Mouse (Mus musculus) Patski (cell line): Measurements from ENCODE around the gene Apon. TPM values are rescaled to one million over a fixed set of nuclear protein-coding genes. Genes with fewer than 3 reads are reported as not detected.
A peak's percentile ranks its signal among the peaks of the same experiment; 100 is the strongest.
"Not testable (repeated sequence)": the region's sequence is repeated elsewhere in the genome, so short reads cannot be mapped to it uniquely, and the experiment has no call there.

ENCODE experiments used
- ATAC-seq: fragments of 100-300 bp; one replicate; pipeline ENCODE4 v1.8.0; 2021
- CTCF ChIA-PET: fragments of 350-600 bp; sonication (Branson Sonifier 250); formaldehyde crosslinking; loops from one replicate; lab custom pipeline; 2022; ENCODE audit warnings: inconsistent platforms; lab: Charles Lee
- POLR2A ChIA-PET: fragments of 350-600 bp; sonication (Branson Sonifier 250); formaldehyde crosslinking; loops from one replicate; lab custom pipeline; 2022; ENCODE audit warnings: antibody characterized with exemption, inconsistent platforms; lab: Charles Lee
- DNase-seq: peaks from one replicate; pipeline ENCODE4 v3.0.0-alpha.2; 2011; ENCODE audit warnings: low read depth, low spot score
- H3K27me3 ChIP-seq: fragments of 371-371 bp; one replicate; pipeline ENCODE4 v1.5.1; 2021
- CTCF ChIP-seq: fragments of 100-300 bp; IDR thresholded peaks from one replicate; pipeline ENCODE4 v1.5.1; 2021
- in situ Hi-C: fragments of 300-500 bp; cut with MboI; formaldehyde crosslinking; loops from 3 replicates; pipeline ENCODE4 v1.11.1; 2018; ENCODE audit warnings: low pct_unique_long_range_greater_than_20kb, mixed read lengths
- polyA plus RNA-seq: library from polyadenylated mRNA; unstranded; gene quantifications from one replicate; pipeline ENCODE4 v1.2.3, GENCODE M21; 2021

Apon gene
- polyA plus RNA-seq: 1.4 TPM

DNA sequence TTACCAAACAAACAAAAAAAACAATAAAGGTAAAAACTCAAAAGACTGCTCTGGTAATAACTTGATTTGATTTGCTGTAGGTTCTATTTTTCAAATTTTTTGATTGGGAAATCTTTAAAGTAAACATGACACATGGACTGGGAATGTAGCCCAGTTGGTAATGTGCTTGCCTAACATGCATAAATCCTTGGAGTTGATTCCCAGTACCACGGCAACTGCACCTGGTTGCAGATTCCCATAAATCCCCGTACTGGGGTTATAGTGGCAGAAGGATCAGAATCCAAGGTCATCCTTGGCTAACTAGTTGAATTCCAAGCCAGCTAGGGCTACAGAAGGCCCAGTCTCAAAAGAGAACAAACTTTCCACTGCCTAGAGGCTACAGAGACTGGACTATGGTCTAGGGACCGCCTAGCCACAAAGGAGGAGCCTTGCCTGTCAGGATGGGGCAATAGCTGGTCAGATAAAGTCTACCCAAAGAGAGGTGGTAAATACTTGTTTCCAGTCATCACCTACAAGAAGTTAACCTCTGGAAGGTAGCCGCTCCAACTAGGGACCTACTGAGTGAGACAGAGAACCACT is at the start of gene Apon:
Apon (plus strand) TSS at position 420 of the 579 bp plus-strand sequence.
- ChIA-PET POLR2A (no interaction called here), CTCF (interaction anchor here (1.5 to 1.6 kb wide), 2 partner anchors 11 to 16 kb away, joined by 4 to 7 read pairs; partner anchors contain the start of gene Stat2)
- no peaks in the 10 kb centered on the region for H3K27me3 ChIP-seq
- in situ Hi-C loops: no loop called here
- no peak for TF ChIP-seq CTCF
- ATAC-seq (no peak), DNase-seq (peak; percentile 69)

DNA sequence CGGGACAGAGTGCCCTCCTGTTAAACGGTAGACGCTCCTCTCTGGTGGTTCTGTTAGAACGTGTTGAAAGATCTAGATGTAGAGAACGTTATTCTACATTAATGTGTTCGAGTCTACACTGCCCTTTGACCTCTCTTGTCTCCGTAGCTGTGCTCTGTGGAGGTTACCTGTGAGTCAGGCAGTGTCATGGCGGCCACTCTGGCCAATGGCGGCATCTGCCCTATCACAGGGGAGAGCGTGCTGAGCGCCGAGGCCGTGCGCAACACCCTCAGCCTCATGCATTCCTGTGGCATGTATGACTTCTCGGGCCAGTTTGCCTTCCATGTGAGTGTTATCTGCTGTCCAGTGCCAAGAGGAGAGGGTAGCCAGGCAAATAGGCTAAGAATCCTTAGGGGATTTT is 49.0 kb upstream of the Apon start:
- H3K27me3 ChIP-seq: no peaks in the 10 kb centered on the region
- in situ Hi-C loops: no loop called here
- POLR2A ChIA-PET: no interaction called here
- no peak for TF ChIP-seq CTCF
- CTCF ChIA-PET: no interaction called here
- ATAC-seq (no peak), DNase-seq (no peak)

DNA sequence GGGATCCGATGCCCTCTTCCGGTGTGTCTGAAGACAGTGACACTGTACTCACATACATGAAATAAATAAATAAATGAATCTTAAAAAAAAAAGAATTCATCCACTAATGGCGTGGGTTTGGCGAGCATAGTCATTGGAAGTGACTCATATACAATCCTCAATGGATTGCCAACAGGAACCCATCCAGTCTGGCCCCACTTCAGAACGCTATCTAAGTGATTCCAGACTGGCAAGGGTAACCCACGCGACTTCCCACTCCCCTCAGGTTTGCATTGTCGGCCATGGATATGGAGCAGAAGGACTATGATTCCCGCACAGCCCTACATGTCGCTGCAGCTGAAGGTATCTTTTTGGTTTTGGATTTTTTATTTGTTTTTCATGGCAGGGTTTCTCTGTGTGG is 45.6 kb upstream of the Apon start:
- TF ChIP-seq CTCF: no peak
- H3K27me3 ChIP-seq: peaks cover 3% of the 10 kb centered on the region
- ATAC-seq (no peak), DNase-seq (no peak)
- CTCF ChIA-PET: no interaction called here
- POLR2A ChIA-PET: interaction anchor here (0.6 kb wide), 1 partner anchor 72 kb away, joined by 3 read pairs; no protein-coding TSS in a partner anchor
- in situ Hi-C loops: no loop called here

DNA sequence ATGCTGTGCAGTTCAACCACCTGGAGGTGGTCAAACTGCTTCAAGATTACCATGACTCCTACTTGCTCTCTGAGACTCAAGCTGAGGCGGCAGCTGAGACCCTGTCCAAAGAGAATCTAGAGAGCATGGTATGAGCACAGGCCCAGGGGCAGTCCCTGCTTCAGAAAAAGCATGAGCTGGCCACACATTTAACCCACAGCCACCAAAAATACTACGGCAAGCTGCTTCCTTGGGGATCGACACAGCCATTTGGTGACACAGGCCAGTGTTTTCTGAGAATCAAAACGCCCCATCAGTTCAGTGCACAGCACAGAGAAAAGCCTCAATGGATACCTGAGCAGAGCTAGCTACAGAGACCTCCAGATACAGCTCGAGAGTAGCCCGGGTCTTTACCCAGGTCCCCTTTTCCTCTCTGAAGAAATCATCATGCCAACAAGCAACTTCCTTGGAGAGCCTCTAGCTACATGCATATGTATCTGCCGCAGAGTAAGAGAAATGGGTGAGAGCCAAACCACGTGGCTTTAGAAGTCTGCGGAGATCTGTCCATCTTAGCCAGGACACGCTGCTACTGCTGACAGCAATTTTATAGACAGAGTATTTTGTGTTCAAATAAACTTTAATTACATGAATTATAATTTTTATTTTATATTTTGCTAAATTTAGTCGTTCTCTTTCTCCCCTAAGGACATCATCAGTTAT is 44.4 kb upstream of the Apon start:
- ATAC-seq (no peak), DNase-seq (no peak)
- CTCF ChIA-PET: interaction anchor here (1.1 to 4.7 kb wide), 2 partner anchors 23 to 75 kb away, joined by 4 to 14 read pairs; no protein-coding TSS in a partner anchor
- no peak for TF ChIP-seq CTCF
- POLR2A ChIA-PET: interaction anchor here (0.7 kb wide), 1 partner anchor 14 kb away, joined by 3 read pairs; no protein-coding TSS in a partner anchor
- peaks cover 3% of the 10 kb centered on the region for H3K27me3 ChIP-seq
- in situ Hi-C loops: loop anchor here (5.0 to 10.0 kb wide), 2 partner anchors 73 to 235 kb away; no protein-coding TSS in a partner anchor

DNA sequence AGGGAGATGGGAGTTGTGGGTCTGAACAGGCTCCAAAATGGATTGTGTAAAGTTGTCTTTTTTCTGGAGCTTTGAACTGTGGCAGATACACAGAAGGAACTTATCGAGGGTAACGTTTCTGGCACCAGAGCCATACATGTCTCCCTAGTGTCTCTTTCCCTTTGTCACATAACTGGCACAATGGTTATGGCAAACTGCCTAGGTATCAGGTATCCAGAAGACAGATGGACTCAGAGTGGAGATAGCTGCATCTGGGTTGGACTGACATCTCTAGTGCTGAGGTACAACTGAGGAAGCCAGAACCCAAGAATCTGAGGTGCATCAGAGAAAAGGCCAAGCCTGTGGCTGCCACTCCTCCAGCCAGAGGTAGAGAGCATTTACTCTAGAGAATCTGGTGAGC is 43.8 kb upstream of the Apon start:
- CTCF ChIA-PET: interaction anchor here (1.1 to 4.7 kb wide), 2 partner anchors 22 to 74 kb away, joined by 4 to 14 read pairs; no protein-coding TSS in a partner anchor
- peaks cover 7% of the 10 kb centered on the region for H3K27me3 ChIP-seq
- POLR2A ChIA-PET: interaction anchor here (0.7 kb wide), 1 partner anchor 15 kb away, joined by 3 read pairs; no protein-coding TSS in a partner anchor
- ATAC-seq (no peak), DNase-seq (no peak)
- TF ChIP-seq CTCF: no peak
- in situ Hi-C loops: loop anchor here (5.0 to 10.0 kb wide), 2 partner anchors 72 to 235 kb away; no protein-coding TSS in a partner anchor

DNA sequence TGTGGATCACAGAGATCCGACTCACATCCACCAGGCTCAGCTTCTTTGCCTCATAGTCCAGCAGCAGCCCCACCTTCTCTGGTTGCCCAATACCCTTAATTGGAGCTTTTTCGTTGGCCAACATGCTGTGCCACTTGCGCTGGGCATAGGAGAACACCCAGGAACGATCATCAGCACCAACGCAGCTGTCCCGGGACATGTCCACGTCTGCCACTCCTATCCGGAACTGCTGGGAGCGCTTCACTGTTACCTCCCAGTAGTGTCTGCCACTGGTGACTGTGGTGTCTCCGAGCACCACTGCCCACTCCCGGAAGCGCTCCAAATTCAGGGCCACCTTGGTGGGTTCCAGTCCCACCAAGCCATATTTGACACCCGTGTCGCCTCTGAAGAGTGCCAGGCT is 42.9 kb upstream of the Apon start:
- no peak for TF ChIP-seq CTCF
- peaks cover 7% of the 10 kb centered on the region for H3K27me3 ChIP-seq
- POLR2A ChIA-PET: interaction anchor here (0.8 kb wide), 1 partner anchor 127 kb away, joined by 3 read pairs; no protein-coding TSS in a partner anchor
- ATAC-seq: peak; percentile 27
- in situ Hi-C loops: loop anchor here (5.0 to 10.0 kb wide), 2 partner anchors 71 to 234 kb away; no protein-coding TSS in a partner anchor
- CTCF ChIA-PET: interaction anchor here (4.7 kb wide), 1 partner anchor 73 kb away, joined by 14 read pairs; no protein-coding TSS in a partner anchor
- DNase-seq: no peak

DNA sequence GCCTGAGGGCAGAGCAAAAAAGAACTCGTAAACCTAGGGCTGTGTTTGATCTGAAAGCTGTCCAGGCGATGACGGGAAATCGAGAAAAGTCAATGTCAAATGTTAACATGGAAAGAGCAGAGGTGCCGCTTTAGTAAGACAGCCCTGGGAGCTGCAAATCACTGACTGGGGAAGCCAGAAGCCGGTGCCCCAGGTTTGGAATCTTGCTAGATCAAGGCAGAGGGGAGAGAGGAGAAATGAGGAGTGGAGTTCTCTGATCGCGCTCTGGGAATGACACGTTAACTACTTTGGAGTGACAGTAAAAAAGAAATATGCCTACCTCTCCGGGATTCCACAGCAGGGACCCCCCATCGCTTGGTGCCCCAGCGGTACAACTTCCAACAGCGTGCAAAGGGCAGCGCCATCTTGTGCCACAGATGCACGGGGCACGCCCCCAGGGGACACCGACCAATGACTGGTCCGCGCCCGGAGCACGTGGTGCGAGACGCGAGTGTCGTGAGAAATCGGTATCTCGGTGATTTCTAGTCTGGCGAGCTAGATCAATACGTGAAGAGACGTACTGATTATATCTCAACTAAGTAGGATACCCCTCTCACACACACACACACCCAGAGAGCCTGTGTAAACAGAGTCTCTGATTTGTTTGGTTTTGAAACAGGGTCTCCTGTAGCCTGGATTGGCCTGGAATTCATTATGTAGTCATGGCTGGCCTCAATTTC is 42.3 kb upstream of the Apon start, which contains the start of gene Spryd4:
Spryd4 (minus strand) TSS at position 418 of the 719 bp plus-strand sequence.
- peaks cover 7% of the 10 kb centered on the region for H3K27me3 ChIP-seq
- ChIA-PET CTCF (interaction anchor here (2.4 to 4.7 kb wide), 3 partner anchors 22 to 73 kb away, joined by 6 to 14 read pairs (median 7); no protein-coding TSS in a partner anchor), POLR2A (interaction anchor here (0.8 to 1.0 kb wide), 2 partner anchors 16 to 128 kb away, joined by 3 to 4 read pairs; partner anchors contain the start of gene Gls2)
- in situ Hi-C loops: loop anchor here (5.0 to 10.0 kb wide), 2 partner anchors 71 to 233 kb away; no protein-coding TSS in a partner anchor
- no peak for TF ChIP-seq CTCF
- peak; percentile 90 for ATAC-seq
- DNase-seq: peak; percentile 33

DNA sequence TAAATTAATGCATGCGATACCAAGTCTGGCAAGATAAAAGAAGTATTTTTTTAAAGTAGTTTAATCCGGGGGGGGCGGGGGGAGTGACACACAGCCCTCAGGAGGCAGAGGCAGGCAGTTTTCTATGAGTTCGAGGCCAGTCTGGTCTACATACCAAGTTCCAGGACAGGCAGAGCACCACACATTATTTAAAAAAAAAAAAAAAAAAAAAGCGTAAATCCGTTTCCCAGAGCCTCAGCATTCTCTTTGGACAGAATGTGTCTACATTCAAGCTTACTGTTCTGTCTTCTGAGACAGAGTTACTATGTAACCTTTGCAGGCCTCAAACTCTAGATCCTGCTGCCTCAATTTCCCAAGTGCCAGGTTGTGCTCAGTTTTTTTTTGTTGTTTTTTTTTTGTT is 41.7 kb upstream of the Apon start:
- in situ Hi-C loops: loop anchor here (5.0 to 10.0 kb wide), 2 partner anchors 70 to 233 kb away; no protein-coding TSS in a partner anchor
- ATAC-seq (no peak), DNase-seq (no peak)
- peaks cover 7% of the 10 kb centered on the region for H3K27me3 ChIP-seq
- ChIA-PET CTCF (interaction anchor here (0.5 to 4.7 kb wide), 5 partner anchors 14 to 72 kb away, joined by 3 to 14 read pairs (median 6); no protein-coding TSS in a partner anchor), POLR2A (interaction anchor here (1.0 kb wide), 1 partner anchor 17 kb away, joined by 4 read pairs; the partner anchor contains the start of gene Gls2)
- no peak for TF ChIP-seq CTCF

DNA sequence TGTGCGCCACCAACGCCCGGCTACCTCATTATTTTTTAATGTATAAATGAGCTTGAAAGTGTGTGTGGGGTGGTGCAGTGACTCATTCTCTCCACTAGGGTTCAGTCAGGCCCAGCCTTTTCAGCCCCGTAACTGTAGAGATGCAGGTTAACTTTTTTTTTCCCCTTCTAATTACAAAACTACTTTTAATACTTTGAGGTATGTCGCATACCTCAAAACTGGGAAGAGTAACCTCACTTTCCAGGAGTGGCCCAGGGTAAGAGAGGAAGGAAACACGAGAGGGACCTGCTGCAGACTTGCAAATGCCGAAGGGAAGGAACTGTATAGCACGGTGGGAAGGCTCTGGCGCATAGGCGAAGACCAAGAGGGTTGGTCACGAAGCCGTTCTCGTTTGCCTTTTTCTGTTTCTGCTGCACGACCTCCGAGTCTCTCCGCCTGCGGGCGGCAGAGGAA is 41.0 kb upstream of the Apon start:
- ATAC-seq (peak; percentile 45), DNase-seq (no peak)
- ChIA-PET CTCF (interaction anchor here (0.5 to 4.7 kb wide), 6 partner anchors 13 to 71 kb away, joined by 3 to 14 read pairs (median 5); no protein-coding TSS in a partner anchor), POLR2A (no interaction called here)
- peak; percentile 79 for TF ChIP-seq CTCF
- peaks cover 7% of the 10 kb centered on the region for H3K27me3 ChIP-seq
- in situ Hi-C loops: loop anchor here (5.0 to 10.0 kb wide), 2 partner anchors 69 to 232 kb away; no protein-coding TSS in a partner anchor

DNA sequence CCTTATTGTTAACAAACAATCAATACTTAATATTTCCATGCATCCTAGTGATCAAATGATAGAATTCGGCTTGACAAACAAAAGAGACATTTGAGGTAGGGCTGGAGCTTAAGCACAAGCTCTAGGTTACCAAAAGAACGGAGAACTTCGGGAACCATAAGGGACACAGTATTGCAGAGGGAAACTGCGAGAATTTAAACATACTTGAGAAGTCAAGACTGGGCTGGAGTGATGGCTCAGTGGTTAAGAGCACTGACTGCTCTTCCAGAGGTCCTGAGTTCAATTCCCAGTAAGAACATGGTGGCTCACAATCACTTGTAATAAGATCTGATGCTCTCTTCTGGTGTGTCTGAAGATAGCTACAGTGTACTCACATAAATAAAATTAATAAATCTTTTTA is 39.8 kb upstream of the Apon start:
- DNase-seq, H3K27me3 ChIP-seq, ATAC-seq, POLR2A ChIA-PET: not testable (repeated sequence)
- CTCF ChIA-PET: interaction anchor here (0.9 to 4.7 kb wide), 6 partner anchors 14 to 70 kb away, joined by 3 to 14 read pairs (median 5); no protein-coding TSS in a partner anchor
- in situ Hi-C loops: loop anchor here (5.0 to 10.0 kb wide), 2 partner anchors 68 to 231 kb away; no protein-coding TSS in a partner anchor
